In the genomic region with DNA sequence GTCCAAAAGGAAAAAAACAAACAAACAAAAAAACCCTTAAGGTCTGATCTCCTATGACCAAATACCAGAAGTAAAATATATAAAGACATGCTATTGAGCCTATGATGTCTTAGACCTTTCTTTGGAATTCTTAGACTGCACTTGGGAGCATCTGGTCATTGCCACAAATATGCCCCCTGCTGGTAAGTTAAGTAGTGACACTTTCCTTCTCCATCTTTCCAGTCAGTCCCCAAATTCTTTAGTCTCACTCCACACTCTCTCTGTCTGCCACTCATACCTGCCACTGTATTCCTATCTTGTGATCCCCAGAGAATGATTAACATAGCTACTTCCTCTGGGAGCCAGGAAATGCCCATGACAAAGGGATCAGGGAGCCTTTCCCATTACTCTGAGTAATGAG, we compare ENCODE assay signal across 1 mouse cellular context.
TF ChIP-seq lines count a peak whose summit lies in the region.

No protein-coding gene starts in this region.

TF ChIP-seq in MEL, 35 proteins besides CTCF, POLR2A, EP300 and RAD21:
- TF ChIP-seq SIN3A (IDR thresholded peaks at IDR 0.05; ENCODE audit: low read length) (0 out of 2 replicates have a peak, but pooled peaks have one; percentile 30), ZC3H11A (IDR thresholded peaks at IDR 0.05; ENCODE audit: low read depth, low read length) (peak; percentile 90), USF2 (IDR thresholded peaks at IDR 0.05; ENCODE audit: borderline replicate concordance in 1 of 2, insufficient read depth in 1 of 2, low read depth in 1 of 2, low read length in 2 of 2) (no peak), SMC3 (IDR thresholded peaks at IDR 0.05; ENCODE audit: low read depth, low read length) (peak; percentile 97)
